In genomic region chr3:21564847-21565485, GRCm38 (mm10) we compare ENCODE assay signal across 8 mouse cellular contexts.
A peak's percentile ranks its signal among the peaks of the same experiment; 100 is the strongest.
DNase-seq lines count a peak whose midpoint lies in the region; ATAC-seq and TF ChIP-seq lines count a peak whose summit lies in the region.

No protein-coding gene starts in this region.

- no peaks in the 10 kb centered on the region for H3K27me3 ChIP-seq in lung, embryonic 14.5 days (ENCODE audit: insufficient read depth, low read length)
- no peaks in the 10 kb centered on the region for H3K27me3 ChIP-seq in hindbrain, embryonic 13.5 days
- H3K27me3 ChIP-seq in myocyte (ENCODE audit: control insufficient read depth, insufficient read depth, insufficient read length) = no peaks in the 10 kb centered on the region

- 36% methylated on average over 4 of the region's 4 CpGs for WGBS in lung, embryonic 14.5 days
- 58% methylated on average over 4 of the region's 4 CpGs for WGBS in hindbrain, embryonic 13.5 days

- no peaks in the 10 kb centered on the region for H3K36me3 ChIP-seq in lung, embryonic 14.5 days (ENCODE audit: insufficient read depth)
- H3K36me3 ChIP-seq in hindbrain, embryonic 13.5 days = no peaks in the 10 kb centered on the region
- no peaks in the 10 kb centered on the region for H3K36me3 ChIP-seq in myocyte (ENCODE audit: control insufficient read depth, insufficient read depth)

- H3K27ac ChIP-seq in lung, embryonic 14.5 days (ENCODE audit: low read depth) = peak overlapping the region; percentile 68
- peak overlapping the region; percentile 72 for H3K27ac ChIP-seq in hindbrain, embryonic 13.5 days

- H3K9ac ChIP-seq in lung, embryonic 14.5 days = no peak overlapping the region
- no peak overlapping the region for H3K9ac ChIP-seq in hindbrain, embryonic 13.5 days

- peak overlapping the region; percentile 11; the same call in 1 of the 2 replicates for H3K4me2 ChIP-seq in lung, embryonic 14.5 days
- H3K4me2 ChIP-seq in hindbrain, embryonic 13.5 days = no peak overlapping the region
- peak overlapping the region; percentile 57 for H3K4me2 ChIP-seq in myocyte (ENCODE audit: low read depth)

- peaks cover 20% of the 10 kb centered on the region; the same call in 1 of the 2 replicates for H3K4me1 ChIP-seq in lung, embryonic 14.5 days (ENCODE audit: insufficient read depth)
- peaks cover 17% of the 10 kb centered on the region for H3K4me1 ChIP-seq in hindbrain, embryonic 13.5 days (replicated peaks)

- peak; percentile 10 for DNase-seq in embryo, embryonic 10.5 days (ENCODE audit: low spot score)
- DNase-seq in embryo, embryonic 9.5 days (ENCODE audit: extremely low spot score) = no peak
- peak; percentile 15 for DNase-seq in lung, embryonic 14.5 days
- no peak for DNase-seq in lung, postnatal 36 days
- DNase-seq in left cerebral cortex, adult 18-20 months (ENCODE audit: low spot score in 2 of 2) = no peak

- H3K9me3 ChIP-seq in lung, embryonic 14.5 days (ENCODE audit: low read depth, low read length) = no peaks in the 10 kb centered on the region
- H3K9me3 ChIP-seq in hindbrain, embryonic 13.5 days = no peaks in the 10 kb centered on the region

- no peaks in the 10 kb centered on the region for H3K79me2 ChIP-seq in myocyte (ENCODE audit: control insufficient read depth, insufficient read depth)

- H3ac ChIP-seq in myocyte (ENCODE audit: control insufficient read depth, insufficient read length) = no peak overlapping the region

- H3K4me3 ChIP-seq in lung, embryonic 14.5 days (ENCODE audit: low read depth, low read length) = no peak overlapping the region
- no peak overlapping the region for H3K4me3 ChIP-seq in hindbrain, embryonic 13.5 days
- no peak overlapping the region for H3K4me3 ChIP-seq in myocyte

- no peak for TF ChIP-seq CTCF in lung, embryonic 14.5 days (IDR thresholded peaks at IDR 0.05; ENCODE audit: low read depth)

- TF ChIP-seq POLR2A in myocyte (IDR thresholded peaks at IDR 0.05; ENCODE audit: insufficient read length, low read depth) = no peak

- peak; percentile 41 for ATAC-seq in lung, embryonic 14.5 days (ENCODE audit: insufficient read depth)
- ATAC-seq in hindbrain, embryonic 13.5 days (ENCODE audit: low FRiP score) = 0 out of 2 replicates have a peak, but pooled peaks have one; percentile 31
- ATAC-seq in erythroid progenitor cell, adult 5-6 weeks (replicated peaks; ENCODE audit: low FRiP score, poor library complexity, severe bottlenecking) = no peak

TF ChIP-seq in myocyte, 11 proteins besides CTCF, POLR2A, EP300 and RAD21:
- no peak for TF ChIP-seq MAX (IDR thresholded peaks at IDR 0.05; ENCODE audit: low read depth)

Comparison
In these comparisons a context has a peak if more than half of its experiments do, and no peak if none do; other contexts are left out.
1. DNase-seq: peak in embryo, embryonic 10.5 days (single experiment) and lung, embryonic 14.5 days (single experiment); none in embryo, embryonic 9.5 days (single experiment), lung, postnatal 36 days (single experiment) and left cerebral cortex, adult 18-20 months (0 of 2).